Mouse (Mus musculus): ENCODE data around the gene N4bp1.

The N4bp1 gene

GRCm38 (mm10) chr8:86903104-86903503 is 18.0 kb upstream of the N4bp1 start:
- in situ Hi-C loops (cut with MboI; ENCODE audit: unreplicated experiment in 2 of 2), result loop anchor here (5.0 to 25.0 kb wide), 8 partner anchors 96 to 1466 kb away; partner anchors contain the start of genes Dnaja2 (in 2 of the 2) and 4921524J17Rik (in 1 of the 2)

DNA sequence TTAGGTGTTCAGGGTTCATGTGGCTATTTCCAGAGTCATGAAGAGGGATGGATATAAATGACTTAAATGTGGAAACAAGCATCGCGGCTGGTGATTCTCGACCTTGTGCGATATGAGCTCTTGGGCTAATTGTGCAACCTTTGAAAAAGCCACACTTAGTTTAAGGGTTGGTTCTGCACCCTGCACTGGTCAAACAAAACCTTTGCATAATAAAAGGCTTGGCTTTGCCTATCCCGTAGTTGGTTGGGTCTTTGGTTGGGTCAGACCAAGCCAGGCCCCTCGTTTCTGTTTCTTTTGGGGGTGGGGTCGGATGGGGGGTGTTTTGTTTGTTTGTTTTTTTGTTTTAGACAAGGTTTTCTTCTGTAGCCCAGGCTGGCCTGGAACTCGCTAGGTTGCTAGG is 17.6 kb upstream of the N4bp1 start:
- in situ Hi-C loops (cut with MboI; ENCODE audit: unreplicated experiment in 2 of 2), result loop anchor here (5.0 to 25.0 kb wide), 8 partner anchors 95 to 1465 kb away; partner anchors contain the start of genes Dnaja2 (in 2 of the 2) and 4921524J17Rik (in 1 of the 2)

DNA sequence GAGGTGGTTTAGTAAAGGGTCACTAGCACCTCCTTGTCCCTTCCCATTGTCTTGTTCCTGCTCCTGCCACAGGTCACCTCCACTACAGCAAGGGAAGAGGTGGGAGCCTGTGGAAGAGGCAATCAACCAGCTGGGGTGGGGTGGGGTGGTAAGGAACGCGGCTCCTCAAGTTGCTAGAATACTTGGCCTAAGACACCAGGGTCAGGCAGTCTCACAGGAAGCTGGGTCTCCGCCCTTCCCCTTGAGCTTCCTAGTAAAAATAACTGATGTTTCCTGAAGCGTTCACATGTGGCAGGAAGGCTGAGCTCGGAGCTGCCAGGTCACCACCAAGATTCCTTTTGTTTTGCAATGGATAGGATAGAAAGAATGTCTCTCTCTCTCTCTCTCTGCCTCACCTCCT is 16.9 kb upstream of the N4bp1 start:
- in situ Hi-C loops (cut with MboI; ENCODE audit: unreplicated experiment in 2 of 2), result loop anchor here (5.0 to 25.0 kb wide), 8 partner anchors 95 to 1465 kb away; partner anchors contain the start of genes Dnaja2 (in 2 of the 2) and 4921524J17Rik (in 1 of the 2)

DNA sequence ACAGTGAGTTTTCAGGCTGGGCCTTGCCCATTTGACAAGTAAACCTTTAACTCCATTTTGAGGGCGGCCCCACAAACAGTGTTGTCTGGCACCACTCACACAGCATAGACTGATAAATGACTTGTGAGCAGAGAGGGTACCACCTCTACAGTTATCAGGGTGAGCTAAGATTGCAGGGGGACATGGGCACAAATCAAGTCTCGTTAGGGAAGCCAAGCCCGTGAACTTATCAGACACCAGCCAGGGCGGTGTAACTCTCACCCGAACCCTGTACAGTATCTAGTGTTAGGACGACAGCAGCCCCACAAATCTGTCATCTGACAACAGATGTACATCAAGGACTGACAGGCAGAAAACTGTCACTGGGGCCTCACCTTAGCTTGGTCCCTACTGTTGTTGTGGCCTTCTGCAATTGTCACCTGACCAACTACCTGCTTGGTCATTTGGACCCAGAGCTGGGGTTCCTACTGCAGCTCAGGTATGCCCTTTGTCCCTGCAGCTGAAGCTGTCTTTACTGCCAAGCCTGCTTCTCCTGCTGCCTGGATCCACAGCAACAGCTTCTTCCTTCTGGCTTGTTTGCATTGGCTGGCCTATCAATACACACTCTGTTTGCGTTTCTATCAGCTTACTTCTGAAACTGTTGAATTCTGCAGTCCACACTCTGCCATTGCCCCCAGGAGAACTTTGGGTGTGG is 12.8 kb upstream of the N4bp1 start:
- in situ Hi-C loops (cut with MboI; ENCODE audit: unreplicated experiment in 2 of 2), result loop anchor here in 1 of 2 experiments (25.0 kb wide), 2 partner anchors 1611 to 1836 kb away; partner anchors contain the start of genes Dhps, Fbxw9, Gm5741 and Orc6

DNA sequence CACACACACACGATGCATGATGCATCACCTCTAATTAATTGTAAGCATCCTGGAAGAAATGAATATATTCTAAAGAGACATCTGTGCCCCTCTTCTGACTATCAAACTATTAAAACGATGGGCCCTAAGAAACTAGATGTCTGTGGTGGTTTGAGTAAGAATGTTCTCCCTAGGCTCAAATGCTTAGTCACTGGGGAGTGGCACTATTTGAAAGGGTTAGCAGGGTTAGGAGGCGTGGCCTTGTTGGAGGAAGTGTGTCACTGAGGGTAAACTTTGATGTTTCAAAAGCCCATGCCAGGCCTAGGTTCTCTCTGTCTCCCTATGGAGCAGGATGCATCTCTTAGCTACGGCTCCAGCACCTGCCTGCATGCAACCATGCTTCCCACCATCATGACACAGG is 10.3 kb upstream of the N4bp1 start:
- in situ Hi-C loops (cut with MboI; ENCODE audit: unreplicated experiment in 2 of 2), result loop anchor here in 1 of 2 experiments (25.0 kb wide), 2 partner anchors 1608 to 1833 kb away; partner anchors contain the start of genes Dhps, Fbxw9, Gm5741 and Orc6

DNA sequence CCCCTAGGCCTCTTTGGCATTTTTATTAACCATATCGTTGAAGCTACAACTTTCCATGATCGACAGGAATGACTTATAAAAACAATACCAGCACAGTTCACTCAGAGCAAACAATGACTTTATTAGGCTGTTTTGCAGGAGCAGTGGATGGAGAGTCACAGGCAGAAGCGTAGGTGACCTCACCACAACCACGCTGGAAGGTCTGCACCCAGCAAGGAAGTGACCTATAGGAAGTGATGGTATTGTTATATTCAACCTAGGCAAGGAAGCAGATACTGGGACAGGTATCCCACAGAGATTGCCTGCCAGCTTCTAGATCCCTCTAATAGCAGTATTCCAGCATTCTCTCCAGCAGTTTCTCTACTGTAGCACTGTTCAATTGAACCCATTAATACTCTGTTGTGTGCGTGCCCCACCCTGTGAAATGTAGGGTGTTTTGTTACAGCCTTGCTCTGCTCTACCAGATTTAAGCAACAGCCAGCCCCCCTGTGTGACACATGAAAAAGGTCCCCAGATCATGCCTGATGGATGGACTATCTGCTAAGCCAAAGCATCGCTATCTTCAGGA is 9.2 kb upstream of the N4bp1 start:
- in situ Hi-C loops (cut with MboI; ENCODE audit: unreplicated experiment in 2 of 2), result loop anchor here in 1 of 2 experiments (25.0 kb wide), 2 partner anchors 1607 to 1832 kb away; partner anchors contain the start of genes Dhps, Fbxw9, Gm5741 and Orc6

DNA sequence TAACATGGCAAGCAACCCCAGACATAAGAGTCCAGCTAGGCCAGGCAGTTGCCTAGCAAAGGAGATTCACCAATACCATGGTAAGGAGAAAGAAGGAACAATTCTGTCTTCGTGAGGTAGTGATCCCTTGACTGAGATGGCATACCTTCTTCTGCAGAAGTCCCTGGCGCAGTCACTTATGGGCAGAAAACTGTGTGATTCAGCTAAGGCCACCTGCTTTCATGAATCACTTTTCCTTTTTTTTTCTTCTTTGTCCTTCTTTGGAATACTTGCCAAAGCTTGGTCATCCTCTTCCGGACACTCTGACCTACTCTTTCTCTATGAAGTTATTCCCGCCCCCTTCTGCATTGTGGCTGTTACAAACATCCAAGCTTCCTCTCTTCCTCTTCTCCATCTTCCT is 8.5 kb upstream of the N4bp1 start:
- in situ Hi-C loops (cut with MboI; ENCODE audit: unreplicated experiment in 2 of 2), result loop anchor here in 1 of 2 experiments (25.0 kb wide), 2 partner anchors 1606 to 1831 kb away; partner anchors contain the start of genes Dhps, Fbxw9, Gm5741 and Orc6

GRCm38 (mm10) chr8:86891533-86891932 is 6.5 kb upstream of the N4bp1 start:
- in situ Hi-C loops (cut with MboI; ENCODE audit: unreplicated experiment in 2 of 2), result loop anchor here in 1 of 2 experiments (25.0 kb wide), 2 partner anchors 1604 to 1829 kb away; partner anchors contain the start of genes Dhps, Fbxw9, Gm5741 and Orc6

GRCm38 (mm10) chr8:86888058-86888939 is 3.2 kb upstream of the N4bp1 start:
- in situ Hi-C loops (cut with MboI; ENCODE audit: unreplicated experiment in 2 of 2), result loop anchor here (10.0 to 25.0 kb wide), 3 partner anchors 143 to 1826 kb away; partner anchors contain the start of genes Dhps (in 1 of the 2), Fbxw9 (in 1 of the 2), Gm10638 (in 1 of the 2) and Gm5741 (in 1 of the 2)

GRCm38 (mm10) chr8:86884067-86884466 is 991 bp downstream of the N4bp1 start:
- in situ Hi-C loops (cut with MboI; ENCODE audit: unreplicated experiment in 2 of 2), result loop anchor here (10.0 to 25.0 kb wide), 3 partner anchors 139 to 1822 kb away; partner anchors contain the start of genes Dhps (in 1 of the 2), Fbxw9 (in 1 of the 2), Gm10638 (in 1 of the 2) and Gm5741 (in 1 of the 2)

DNA sequence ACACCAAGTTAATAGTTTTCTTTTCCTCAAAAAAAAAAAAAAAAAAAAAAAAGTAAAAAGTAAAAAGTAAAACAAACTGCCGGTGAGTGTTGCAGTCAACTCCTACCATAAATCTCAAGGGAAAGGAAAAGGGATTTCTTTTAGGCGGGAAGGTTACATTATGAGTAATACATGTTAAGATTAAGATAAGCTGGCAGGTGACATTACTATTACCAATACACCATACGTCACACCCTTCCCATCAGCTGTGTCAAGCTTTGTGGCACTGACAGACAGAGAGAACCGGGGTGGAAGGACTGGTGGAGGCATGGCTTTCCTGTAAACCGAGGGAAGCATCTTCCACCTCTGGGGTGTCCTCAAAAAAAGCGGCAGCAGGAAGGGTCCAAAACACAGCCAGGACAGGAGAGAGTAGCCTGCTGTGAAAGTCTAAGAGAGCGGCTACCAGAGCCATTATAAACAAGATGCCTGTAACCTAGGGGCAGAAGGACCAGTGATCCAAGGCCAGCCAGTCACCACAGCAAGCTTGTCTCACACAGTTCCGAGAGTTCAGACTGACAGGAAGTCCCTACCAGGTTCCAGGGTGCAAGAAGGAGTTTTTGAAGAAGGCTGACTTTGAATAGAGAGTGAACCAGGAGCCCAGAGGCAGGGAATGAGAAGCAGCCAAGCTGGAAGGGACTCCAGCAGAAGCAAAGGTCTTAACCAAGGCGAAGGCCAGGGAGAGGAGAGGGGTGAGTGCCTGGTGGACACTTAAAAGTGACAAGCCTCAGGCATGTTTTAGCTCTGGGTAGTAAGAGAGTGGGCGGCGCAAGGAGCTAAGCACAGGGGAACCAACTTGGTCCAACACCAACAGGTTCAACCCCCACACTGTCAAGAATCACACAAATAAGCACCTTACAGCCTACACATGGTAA is 2.2 kb downstream of the N4bp1 start:
- in situ Hi-C loops (cut with MboI; ENCODE audit: unreplicated experiment in 2 of 2), result loop anchor here (10.0 to 25.0 kb wide), 3 partner anchors 138 to 1821 kb away; partner anchors contain the start of genes Dhps (in 1 of the 2), Fbxw9 (in 1 of the 2), Gm10638 (in 1 of the 2) and Gm5741 (in 1 of the 2)

- in situ Hi-C loops (cut with MboI; ENCODE audit: unreplicated experiment in 2 of 2), result loop anchor here (10.0 to 25.0 kb wide), 3 partner anchors 137 to 1820 kb away; partner anchors contain the start of genes Dhps (in 1 of the 2), Fbxw9 (in 1 of the 2), Gm10638 (in 1 of the 2) and Gm5741 (in 1 of the 2)
These were observed 3.1 kb downstream of the N4bp1 start for GRCm38 (mm10) chr8:86881951-86882350.

DNA sequence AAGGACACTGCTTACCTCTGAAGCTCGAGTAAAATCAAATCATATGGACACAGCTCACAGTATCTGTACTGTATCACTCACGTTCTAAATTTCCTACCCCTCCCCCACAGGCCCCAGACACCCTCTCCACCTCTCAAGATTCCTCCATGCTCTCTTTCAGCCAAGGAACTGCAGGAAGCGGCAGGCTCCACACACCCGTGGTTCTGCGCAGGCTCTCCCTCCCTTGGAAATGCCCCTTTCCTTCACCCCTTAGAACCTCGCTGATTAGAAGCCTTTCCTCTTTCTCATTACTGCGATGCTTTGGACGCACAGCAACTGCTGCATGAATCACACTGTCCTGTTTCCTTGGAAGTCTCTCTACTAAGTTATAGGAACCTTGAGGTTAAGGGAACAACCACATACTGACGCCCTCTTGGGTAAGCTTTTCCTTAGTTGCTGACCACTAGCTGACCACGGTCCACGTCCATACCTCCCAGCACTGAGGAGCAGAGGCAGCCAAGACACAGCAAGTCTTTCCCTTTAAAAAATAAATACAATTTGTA is 3.9 kb downstream of the N4bp1 start:
- in situ Hi-C loops (cut with MboI; ENCODE audit: unreplicated experiment in 2 of 2), result loop anchor here (10.0 to 25.0 kb wide), 3 partner anchors 136 to 1819 kb away; partner anchors contain the start of genes Dhps (in 1 of the 2), Fbxw9 (in 1 of the 2), Gm10638 (in 1 of the 2) and Gm5741 (in 1 of the 2)

- in situ Hi-C loops (cut with MboI; ENCODE audit: unreplicated experiment in 2 of 2), result loop anchor here in 1 of 2 experiments (25.0 kb wide), 2 partner anchors 1590 to 1815 kb away; partner anchors contain the start of genes Dhps, Fbxw9, Gm5741 and Orc6
These were observed 8.2 kb downstream of the N4bp1 start for GRCm38 (mm10) chr8:86876831-86877230.

DNA sequence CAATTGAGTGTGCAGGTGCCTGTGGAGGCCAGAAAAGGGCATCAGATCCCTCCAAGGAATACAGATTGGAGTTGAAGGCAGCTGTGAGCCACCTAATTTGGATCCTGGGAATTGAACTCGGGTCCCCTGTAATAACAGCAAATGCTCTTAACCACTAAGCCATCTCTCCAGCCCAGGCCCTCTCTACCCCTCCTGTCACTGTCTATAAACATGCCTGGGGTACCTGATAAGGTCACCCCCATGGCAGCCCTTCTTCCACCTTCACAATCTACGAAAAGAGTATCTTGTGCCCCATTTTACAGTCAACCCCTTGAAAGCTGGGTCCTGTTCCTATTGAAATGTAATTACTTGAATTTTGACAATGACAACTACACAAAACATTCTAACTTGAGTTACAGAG is 11.0 kb downstream of the N4bp1 start:
- in situ Hi-C loops (cut with MboI; ENCODE audit: unreplicated experiment in 2 of 2), result no loop called here

- in situ Hi-C loops (cut with MboI; ENCODE audit: unreplicated experiment in 2 of 2), result no loop called here
These were observed 11.9 kb downstream of the N4bp1 start for GRCm38 (mm10) chr8:86873151-86873550.

DNA sequence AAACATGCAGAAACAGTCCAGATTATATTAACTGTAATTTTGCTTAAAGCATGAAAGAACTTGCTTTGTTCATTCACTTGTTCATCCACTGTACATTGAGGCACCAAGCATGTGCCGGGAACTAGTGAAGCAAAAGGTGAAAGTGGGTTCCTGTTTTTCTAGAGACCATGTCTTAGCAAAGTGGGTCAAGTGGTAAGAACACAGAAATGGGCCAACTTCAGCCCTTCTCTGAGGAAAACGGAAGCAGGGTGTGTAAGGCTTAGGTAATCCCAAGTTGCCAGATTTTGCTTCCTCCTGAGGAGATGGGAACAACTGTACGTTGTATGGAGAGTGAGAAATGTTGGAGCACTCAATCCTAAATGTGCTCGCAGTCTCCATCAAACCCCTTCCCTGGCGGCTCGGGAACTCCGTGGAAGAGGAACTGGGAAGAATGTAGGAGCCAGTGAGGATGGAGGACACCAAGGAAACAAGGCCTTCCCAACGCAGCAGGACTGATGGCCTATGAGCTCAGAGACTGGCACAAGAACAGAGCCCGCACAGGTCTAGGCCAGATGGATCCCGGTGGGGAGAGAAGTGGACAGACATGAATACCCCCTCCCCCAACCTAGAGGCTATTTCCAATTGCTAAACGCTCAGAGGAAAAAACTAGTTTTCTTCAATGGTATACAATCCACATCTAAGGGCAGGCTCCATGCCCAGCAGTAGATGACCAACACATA is 12.8 kb downstream of the N4bp1 start:
- in situ Hi-C loops (cut with MboI; ENCODE audit: unreplicated experiment in 2 of 2), result no loop called here
